Mouse (Mus musculus) spleen, postnatal 14 days (tissue): Measurements from ENCODE around the gene Dlgap4.
A peak's percentile ranks its signal among the peaks of the same experiment; 100 is the strongest.
"Not testable (repeated sequence)": the region's sequence is repeated elsewhere in the genome, so short reads cannot be mapped to it uniquely, and the experiment has no call there.

Experiments used
- DNase-seq, 2 experiments: peaks; one replicate each; pipeline ENCODE4 v3.0.0; 2021 to 2022; ENCODE audit warnings: low spot score in 2 of 2

The Dlgap4 gene

DNA sequence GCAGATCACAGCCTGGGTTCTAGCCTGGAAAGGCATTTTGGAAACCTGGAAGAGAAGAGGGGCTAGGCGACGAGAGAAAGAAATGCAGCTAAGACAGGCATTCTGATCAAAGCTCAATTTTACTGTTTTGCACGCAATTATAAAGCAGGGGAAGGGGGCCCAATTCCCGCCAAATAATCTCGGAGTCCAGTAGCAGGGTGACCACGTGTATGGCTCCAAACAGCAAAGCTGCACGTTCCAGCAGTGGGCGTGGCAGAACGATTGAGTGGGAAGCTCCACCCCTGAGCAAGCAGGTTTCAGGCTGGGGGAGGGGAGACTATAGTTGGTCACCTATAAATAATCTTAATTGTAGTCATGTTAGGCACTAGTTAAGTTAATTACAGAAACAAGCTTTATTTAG is 188.6 kb downstream of the Dlgap4 start:
- DNase-seq, result not testable (repeated sequence)

DNA sequence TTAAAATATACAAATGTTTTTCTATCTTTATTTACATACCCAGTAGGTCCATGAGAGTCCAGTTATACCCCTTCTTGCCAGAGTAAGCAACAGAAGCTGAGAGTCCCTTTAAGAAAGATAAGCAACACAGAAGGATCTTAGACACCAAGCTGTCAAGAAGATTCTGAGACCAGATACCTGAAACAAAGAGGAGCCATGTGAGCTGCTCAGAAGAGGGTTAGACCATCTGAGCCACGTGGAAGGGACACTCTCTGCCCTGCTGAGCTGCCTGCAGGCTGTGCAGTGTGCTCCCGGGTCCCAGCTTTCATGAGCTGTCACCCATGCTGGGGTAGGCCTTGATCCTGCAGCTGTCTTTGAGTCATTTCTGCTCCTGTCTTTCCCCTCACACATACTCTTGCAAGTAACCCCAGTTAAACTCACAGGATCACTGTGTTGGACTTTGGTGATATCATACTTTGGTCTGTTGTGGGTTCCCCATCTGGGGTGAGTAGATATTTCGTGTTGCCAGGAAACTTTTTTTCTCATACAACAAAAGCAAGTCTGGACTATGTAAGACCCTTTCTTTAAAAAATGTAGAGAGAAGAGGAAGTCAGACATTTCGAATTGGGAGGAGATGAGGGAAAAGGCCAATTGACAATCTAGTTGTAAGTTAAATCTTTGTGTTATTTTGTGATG is 190.3 kb downstream of the Dlgap4 start:
- DNase-seq, result no peak

DNA sequence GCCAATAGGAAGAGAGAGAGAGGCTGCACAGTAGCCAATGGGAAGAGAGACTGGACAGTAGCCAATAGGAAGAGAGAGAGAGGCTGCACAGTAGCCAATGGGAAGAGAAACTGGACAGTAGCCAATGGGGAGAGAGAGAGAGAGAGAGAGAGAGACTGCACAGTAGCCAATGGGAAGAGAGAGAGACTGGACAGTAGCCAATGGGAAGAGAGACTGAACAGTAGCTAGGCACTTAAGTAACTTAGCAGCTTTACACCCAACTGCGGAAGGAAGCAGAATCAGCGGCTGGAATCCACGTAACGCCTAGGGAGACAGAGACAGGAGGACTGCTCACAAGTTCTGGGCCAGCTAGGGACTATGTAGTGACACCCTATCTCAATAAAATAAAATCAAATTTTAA is 191.1 kb downstream of the Dlgap4 start:
- DNase-seq, result no peak

DNA sequence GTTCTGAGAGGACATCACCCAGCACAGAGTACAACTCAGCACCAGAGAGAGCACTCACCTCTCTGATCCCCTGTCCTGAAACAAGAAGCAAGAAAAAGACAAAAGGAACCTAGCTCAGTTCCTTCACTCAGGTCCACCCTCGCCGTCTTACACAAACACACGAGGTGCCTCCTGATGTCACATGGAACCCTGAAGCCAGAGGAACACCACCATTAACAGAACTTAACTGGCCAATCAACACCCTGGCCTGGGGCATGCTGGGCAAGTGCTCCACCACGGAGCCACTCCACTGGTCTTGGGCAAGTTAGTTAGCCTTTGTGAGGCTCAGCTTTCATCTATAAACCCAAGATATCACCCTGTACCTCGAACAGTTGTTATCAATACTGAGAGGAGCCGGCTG is 193.4 kb downstream of the Dlgap4 start:
- DNase-seq, result no peak

DNA sequence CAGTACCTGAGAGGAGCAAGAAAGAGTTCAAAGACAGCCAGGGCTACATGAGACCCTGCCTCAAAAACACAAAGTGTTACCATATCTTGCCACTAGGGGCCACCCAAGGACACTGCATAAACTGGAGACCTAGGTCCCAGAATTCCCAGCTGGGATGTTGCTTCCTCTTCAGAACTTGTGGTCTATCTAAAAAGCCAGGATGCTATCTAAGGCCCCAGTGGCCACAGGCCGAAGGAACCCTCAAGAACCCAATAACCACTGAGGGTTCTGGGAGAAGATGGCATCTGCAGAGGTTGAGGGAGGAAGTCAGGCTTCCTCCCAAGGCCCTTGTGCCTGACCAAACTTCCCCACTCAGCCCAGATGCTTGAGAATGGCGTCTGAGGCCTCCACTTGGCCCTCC is 196.1 kb downstream of the Dlgap4 start:
- DNase-seq, result peak in 1 of 2 experiments; percentile 20

DNA sequence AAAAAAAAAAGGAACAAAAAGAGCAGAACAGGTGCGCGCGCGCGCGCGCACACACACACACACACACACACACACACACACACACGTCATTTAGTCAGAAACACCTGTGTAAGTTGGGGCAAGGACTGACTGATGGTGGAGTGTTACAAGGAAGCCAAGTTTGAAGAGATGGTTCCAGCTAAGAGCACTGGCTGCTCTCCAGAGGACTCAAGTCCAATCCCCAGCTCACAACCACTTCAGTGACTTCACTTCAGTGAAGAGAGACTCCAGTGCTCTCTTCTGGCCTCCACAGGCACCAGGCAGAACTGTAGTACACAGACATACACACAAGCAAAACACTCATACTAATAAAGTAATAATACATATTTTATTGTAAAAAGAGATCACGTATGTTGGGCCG is 197.2 kb downstream of the Dlgap4 start:
- no peak for DNase-seq

DNA sequence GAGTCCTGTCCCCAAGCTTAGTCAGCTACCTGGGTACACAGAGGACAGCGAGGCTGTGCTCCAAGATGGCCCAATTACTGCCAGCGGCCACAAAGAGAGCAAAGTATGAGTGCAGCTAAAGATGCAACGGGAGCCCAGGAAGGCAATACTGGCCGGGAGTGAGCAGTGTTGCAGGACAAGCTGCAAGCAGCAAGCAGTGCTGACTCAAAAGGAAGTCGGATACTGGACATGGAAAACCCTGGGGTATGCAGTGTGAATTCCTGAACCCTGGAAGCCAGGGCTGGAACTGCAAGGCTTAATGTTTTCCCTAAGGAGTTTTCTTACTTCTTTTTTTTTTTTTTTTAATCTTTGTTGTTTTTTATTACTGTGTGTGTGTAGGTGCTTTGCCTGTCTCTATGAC is 198.1 kb downstream of the Dlgap4 start:
- DNase-seq, result no peak
